Mouse (Mus musculus) lung, embryonic 14.5 days (tissue): ENCODE measurements around the gene Dnm3. TPM values are rescaled to one million over a fixed set of nuclear protein-coding genes. Genes with fewer than 3 reads are reported as not detected.
A peak's percentile ranks its signal among the peaks of the same experiment; 100 is the strongest.
"Not testable (repeated sequence)": the region's sequence is repeated elsewhere in the genome, so short reads cannot be mapped to it uniquely, and the experiment has no call there.

Source experiments
- ATAC-seq: fragments of 200-750 bp; cut with Nextera tagmentation; 2 replicates; pipeline ENCODE4 v1.8.0; 2017; ENCODE audit warnings: mild to moderate bottlenecking, moderate TSS enrichment, moderate library complexity; ENCODE audit not compliant: insufficient read depth
- DNase-seq: peaks from one replicate; pipeline ENCODE4 v3.0.0-alpha.2; 2015
- H3K27ac ChIP-seq: fragments of 300-500 bp; sonication (generic); 2 replicates; pipeline ENCODE4 v1.5.1; 2014; ENCODE audit warnings: low read depth, mild to moderate bottlenecking, moderate library complexity
- H3K27me3 ChIP-seq: fragments of 300-500 bp; sonication (generic); 2 replicates; pipeline ENCODE4 v1.6.1; 2014; ENCODE audit warnings: low read length, control low read depth; ENCODE audit not compliant: insufficient read depth
- H3K36me3 ChIP-seq: fragments of 300-500 bp; sonication (generic); 2 replicates; pipeline ENCODE4 v1.6.1; 2014; ENCODE audit warnings: control low read depth; ENCODE audit not compliant: insufficient read depth
- H3K4me1 ChIP-seq: fragments of 300-500 bp; sonication (generic); 2 replicates; pipeline ENCODE4 v1.6.1; 2014; ENCODE audit warnings: antibody characterized with exemption, control low read depth; ENCODE audit not compliant: insufficient read depth
- H3K4me2 ChIP-seq: fragments of 300-500 bp; sonication (generic); 2 replicates; pipeline ENCODE4 v1.6.1; 2014; ENCODE audit warnings: mild to moderate bottlenecking
- H3K4me3 ChIP-seq: fragments of 300-500 bp; sonication (generic); 2 replicates; pipeline ENCODE4 v1.5.1; 2014; ENCODE audit warnings: low read depth, low read length
- H3K9ac ChIP-seq: fragments of 300-500 bp; sonication (generic); 2 replicates; pipeline ENCODE4 v1.6.1; 2014
- H3K9me3 ChIP-seq: fragments of 300-500 bp; sonication (generic); 2 replicates; pipeline ENCODE4 v1.6.1; 2016; ENCODE audit warnings: low read depth, low read length, control low read depth
- CTCF ChIP-seq: IDR thresholded peaks from 2 replicates; pipeline ENCODE4 v1.5.1; 2016; ENCODE audit warnings: antibody characterized with exemption, low read depth
- WGBS: fragments of 180-500 bp; shearing (Covaris S2); extraction: QIAGEN DNeasy Blood & Tissue Kit; methylation state at CpG from one replicate; pipeline ENCODE4 v1.1.7; 2014; 5-methylcytosine and 5-hydroxymethylcytosine counted together
- polyA plus RNA-seq: library from polyadenylated mRNA; unstranded; fragments of >200 nt; fragmentation: Nextera tagmentation; extraction: Ambion mirVana; gene quantifications from 2 replicates; pipeline ENCODE4 v1.2.1, GENCODE M21; 2014

The Dnm3 gene
- polyA plus RNA-seq, 1 experiment from 2014 or later, result 2.8 TPM

- H3K4me3 ChIP-seq, result no peak overlapping the region
- H3K9ac ChIP-seq, result no peak overlapping the region
- no peaks in the 10 kb centered on the region for H3K4me1 ChIP-seq
- no peak for TF ChIP-seq CTCF
- no peaks in the 10 kb centered on the region for H3K36me3 ChIP-seq
- H3K27me3 ChIP-seq, result no peaks in the 10 kb centered on the region
- H3K27ac ChIP-seq, result no peak overlapping the region
- DNase-seq (no peak), ATAC-seq (no peak)
- no peak overlapping the region for H3K4me2 ChIP-seq
- 70% methylated on average over 4 of the region's 4 CpGs for whole genome bisulfite sequencing
- no peaks in the 10 kb centered on the region for H3K9me3 ChIP-seq
Observed at GRCm38 (mm10) chr1:162394549-162394948, 83.3 kb downstream of the Dnm3 start.

- WGBS, result 61% methylated on average over 5 of the region's 5 CpGs
- Histone ChIP-seq H3K27ac (no peak overlapping the region), H3K4me1 (no peaks in the 10 kb centered on the region), H3K4me2 (no peak overlapping the region), H3K4me3 (no peak overlapping the region), H3K27me3 (no peaks in the 10 kb centered on the region), H3K36me3 (no peaks in the 10 kb centered on the region), H3K9ac (no peak overlapping the region), H3K9me3 (no peaks in the 10 kb centered on the region)
- DNase-seq (peak; percentile 47), ATAC-seq (peak; percentile 60; the same call in 1 of the 2 replicates)
- TF ChIP-seq CTCF, result no peak
Observed at GRCm38 (mm10) chr1:162388442-162389165, 89.2 kb downstream of the Dnm3 start.

- 84% methylated on average over 1 of the region's 1 CpGs for WGBS
Observed at GRCm38 (mm10) chr1:162373068-162373467, 104.8 kb downstream of the Dnm3 start.

GRCm38 (mm10) chr1:162369726-162370125 lies 108.1 kb downstream of the Dnm3 start:
- WGBS, result 34% methylated on average over 4 of the region's 4 CpGs
- no peak overlapping the region for H3K4me2 ChIP-seq
- H3K36me3 ChIP-seq, result no peaks in the 10 kb centered on the region
- H3K27ac ChIP-seq, result no peak overlapping the region
- H3K9ac ChIP-seq, result no peak overlapping the region
- no peak for TF ChIP-seq CTCF
- no peaks in the 10 kb centered on the region for H3K4me1 ChIP-seq
- H3K4me3 ChIP-seq, result no peak overlapping the region
- peak; percentile 55 for DNase-seq
- no peaks in the 10 kb centered on the region for H3K9me3 ChIP-seq
- H3K27me3 ChIP-seq, result no peaks in the 10 kb centered on the region
- ATAC-seq, result no peak

More at GRCm38 (mm10) chr1:162373068-162373467, 104.8 kb downstream of the Dnm3 start:
- not testable (repeated sequence) for H3K27ac ChIP-seq, H3K4me3 ChIP-seq, H3K4me2 ChIP-seq, H3K9me3 ChIP-seq, H3K9ac ChIP-seq, H3K27me3 ChIP-seq, H3K4me1 ChIP-seq, H3K36me3 ChIP-seq, DNase-seq, ATAC-seq

- H3K9ac ChIP-seq, result no peak overlapping the region
- H3K4me2 ChIP-seq, result no peak overlapping the region
- 35% methylated on average over 5 of the region's 5 CpGs for WGBS
- peak; percentile 28; the same call in 1 of the 2 replicates for TF ChIP-seq CTCF
- H3K27me3 ChIP-seq, result no peaks in the 10 kb centered on the region
- no peak overlapping the region for H3K27ac ChIP-seq
- H3K4me3 ChIP-seq, result no peak overlapping the region
- no peaks in the 10 kb centered on the region for H3K9me3 ChIP-seq
- DNase-seq (peak; percentile 73), ATAC-seq (peak; percentile 42; the same call in 1 of the 2 replicates)
- no peaks in the 10 kb centered on the region for H3K4me1 ChIP-seq
- no peaks in the 10 kb centered on the region for H3K36me3 ChIP-seq
Observed at GRCm38 (mm10) chr1:162361978-162362377, 115.9 kb downstream of the Dnm3 start.

- 62% methylated on average over 8 of the region's 8 CpGs for WGBS
- Histone ChIP-seq H3K9ac (no peak overlapping the region), H3K9me3 (no peaks in the 10 kb centered on the region), H3K27me3 (no peaks in the 10 kb centered on the region), H3K36me3 (no peaks in the 10 kb centered on the region), H3K4me1 (no peaks in the 10 kb centered on the region), H3K4me3 (no peak overlapping the region), H3K27ac (no peak overlapping the region), H3K4me2 (no peak overlapping the region)
- DNase-seq (peak; percentile 81), ATAC-seq (peak; percentile 57)
- TF ChIP-seq CTCF, result peak; percentile 79
Observed at GRCm38 (mm10) chr1:162359270-162359669, 118.6 kb downstream of the Dnm3 start.

- H3K4me1 ChIP-seq, result no peaks in the 10 kb centered on the region
- peak; percentile 78 for TF ChIP-seq CTCF
- H3K4me3 ChIP-seq, result no peak overlapping the region
- H3K27me3 ChIP-seq, result no peaks in the 10 kb centered on the region
- no peak for ATAC-seq
- DNase-seq, result peak; percentile 86
- H3K27ac ChIP-seq, result no peak overlapping the region
- no peaks in the 10 kb centered on the region for H3K36me3 ChIP-seq
- H3K9ac ChIP-seq, result no peak overlapping the region
- no peak overlapping the region for H3K4me2 ChIP-seq
- H3K9me3 ChIP-seq, result no peaks in the 10 kb centered on the region
- 29% methylated on average over 8 of the region's 8 CpGs for WGBS
Observed at GRCm38 (mm10) chr1:162358036-162358435, 119.8 kb downstream of the Dnm3 start.
